Mouse (Mus musculus) heart, embryonic 15.5 days (tissue): ENCODE measurements around the gene Zbtb21. TPM values are rescaled to one million over a fixed set of nuclear protein-coding genes. Genes with fewer than 3 reads are reported as not detected.
A peak's percentile ranks its signal among the peaks of the same experiment; 100 is the strongest.
"Not testable (repeated sequence)": the region's sequence is repeated elsewhere in the genome, so short reads cannot be mapped to it uniquely, and the experiment has no call there.

Experiments used
- ATAC-seq: fragments of 200-750 bp; cut with Nextera tagmentation; replicated peaks from 2 replicates; pipeline ENCODE4 v1.8.0; 2017; ENCODE audit warnings: low read depth, moderate TSS enrichment; ENCODE audit not compliant: insufficient number of reproducible peaks, insufficient read depth, low FRiP score
- H3K27ac ChIP-seq: fragments of 300-500 bp; sonication (generic); 2 replicates; pipeline ENCODE4 v1.5.1; 2015; ENCODE audit warnings: mild to moderate bottlenecking, inconsistent platforms
- H3K27me3 ChIP-seq: fragments of 300-500 bp; sonication (generic); 2 replicates; pipeline ENCODE4 v1.6.1; 2015; ENCODE audit warnings: inconsistent platforms
- H3K36me3 ChIP-seq: fragments of 300-500 bp; sonication (generic); 2 replicates; pipeline ENCODE4 v1.6.1; 2015; ENCODE audit warnings: mild to moderate bottlenecking, inconsistent platforms
- H3K4me1 ChIP-seq: fragments of 300-500 bp; sonication (generic); replicated peaks from 2 replicates; pipeline ENCODE4 v1.6.1; 2015; ENCODE audit warnings: inconsistent platforms
- H3K4me2 ChIP-seq: fragments of 300-500 bp; sonication (generic); 2 replicates; pipeline ENCODE4 v1.6.1; 2015; ENCODE audit warnings: inconsistent platforms, mild to moderate bottlenecking, moderate library complexity
- H3K4me3 ChIP-seq: fragments of 300-500 bp; sonication (generic); 2 replicates; pipeline ENCODE4 v1.5.1; 2015; ENCODE audit warnings: mild to moderate bottlenecking, inconsistent platforms
- H3K9ac ChIP-seq: fragments of 300-500 bp; sonication (generic); 2 replicates; pipeline ENCODE4 v1.6.1; 2015; ENCODE audit warnings: mild to moderate bottlenecking, inconsistent platforms
- H3K9me3 ChIP-seq: fragments of 300-500 bp; sonication (generic); replicated peaks from 2 replicates; pipeline ENCODE4 v1.6.1; 2016; ENCODE audit warnings: inconsistent platforms
- WGBS: fragments of 180-500 bp; shearing (Covaris S2); methylation state at CpG from one replicate; pipeline ENCODE4 v1.1.7; 2015; ENCODE audit warnings: mixed read lengths; 5-methylcytosine and 5-hydroxymethylcytosine counted together
- polyA plus RNA-seq: library from polyadenylated mRNA; unstranded; fragments of >200 nt; fragmentation: Nextera tagmentation; extraction: Ambion mirVana; gene quantifications from 2 replicates; pipeline ENCODE4 v1.2.1, GENCODE M21; 2015

Gene Zbtb21
- polyA plus RNA-seq, 1 experiment from 2014 or later = 6.4 TPM

DNA sequence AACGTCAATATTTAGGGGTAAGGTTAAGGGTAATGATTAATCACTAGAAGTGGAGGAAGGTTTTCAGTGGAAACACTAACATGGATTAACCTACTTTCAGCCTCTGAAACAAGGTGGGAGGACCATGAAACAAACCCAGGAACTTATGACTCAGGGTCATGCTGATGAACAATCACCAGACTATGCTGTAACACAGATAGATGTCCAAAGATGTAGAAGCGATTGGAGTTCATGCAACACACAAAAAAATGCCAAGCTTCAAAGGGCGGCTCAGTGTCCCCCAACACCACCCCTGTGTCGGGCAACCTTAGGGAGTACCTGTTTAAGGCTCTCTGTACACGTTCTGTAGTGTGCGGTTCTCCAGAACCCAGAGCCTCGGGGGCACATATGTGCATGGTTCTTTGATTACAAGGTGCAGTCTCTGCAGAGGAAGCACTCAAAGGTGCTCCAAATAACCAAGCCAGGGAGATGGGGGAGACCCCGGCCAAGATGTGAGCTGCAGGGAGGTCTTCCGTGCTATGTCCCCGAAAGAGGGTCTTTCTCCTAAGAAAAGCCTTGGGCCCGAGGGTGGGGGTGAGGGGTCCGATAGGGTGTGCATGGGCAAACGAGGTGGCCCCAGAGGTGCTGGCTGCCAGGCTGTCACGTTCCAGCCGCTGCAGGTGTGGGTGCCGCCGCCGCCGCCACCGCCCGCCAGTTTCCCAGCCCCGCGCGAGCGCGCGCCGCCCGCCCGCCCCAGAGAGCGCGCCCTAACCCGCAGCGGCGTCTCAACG, 856 bp downstream of the Zbtb21 start:
- 6% methylated on average over 35 of the region's 36 CpGs for WGBS
- H3K9me3 ChIP-seq = no peaks in the 10 kb centered on the region
- H3K9ac ChIP-seq = peak overlapping the region; percentile 83
- ATAC-seq = no peak
- H3K27me3 ChIP-seq = no peaks in the 10 kb centered on the region
- peaks cover 29% of the 10 kb centered on the region for H3K4me1 ChIP-seq
- H3K36me3 ChIP-seq = no peaks in the 10 kb centered on the region
- H3K27ac ChIP-seq = peak overlapping the region; percentile 97
- H3K4me3 ChIP-seq = peak overlapping the region; percentile 89
- H3K4me2 ChIP-seq = peak overlapping the region; percentile 81

DNA sequence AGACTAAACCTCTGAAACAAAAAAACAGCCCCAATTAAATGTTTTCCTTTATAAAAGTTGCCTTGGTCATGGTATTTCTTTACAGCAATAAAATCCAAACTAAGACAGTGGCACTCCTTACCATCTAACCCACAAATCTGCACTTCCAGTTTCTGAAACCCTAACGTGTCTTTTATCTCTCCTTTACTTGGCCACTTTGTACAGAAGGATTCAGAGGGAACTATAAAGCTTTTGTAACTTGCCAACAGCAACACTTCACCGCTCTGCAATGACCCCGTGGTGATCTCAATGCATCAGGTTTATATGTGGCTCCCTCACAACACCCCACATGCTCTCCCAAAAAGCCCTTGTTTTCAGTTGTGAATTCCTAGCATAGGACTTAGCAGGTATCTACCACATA, 2.1 kb downstream of the Zbtb21 start:
- Histone ChIP-seq H3K9ac (no peak overlapping the region), H3K4me2 (no peak overlapping the region), H3K27ac (no peak overlapping the region), H3K4me1 (peaks cover 31% of the 10 kb centered on the region), H3K27me3 (0 out of 2 replicates have a peak, but pooled peaks cover 6% of the 10 kb centered on the region), H3K36me3 (no peaks in the 10 kb centered on the region), H3K9me3 (no peaks in the 10 kb centered on the region), H3K4me3 (no peak overlapping the region)
- no peak for ATAC-seq
- WGBS = 80% methylated on average over 3 of the region's 3 CpGs

DNA sequence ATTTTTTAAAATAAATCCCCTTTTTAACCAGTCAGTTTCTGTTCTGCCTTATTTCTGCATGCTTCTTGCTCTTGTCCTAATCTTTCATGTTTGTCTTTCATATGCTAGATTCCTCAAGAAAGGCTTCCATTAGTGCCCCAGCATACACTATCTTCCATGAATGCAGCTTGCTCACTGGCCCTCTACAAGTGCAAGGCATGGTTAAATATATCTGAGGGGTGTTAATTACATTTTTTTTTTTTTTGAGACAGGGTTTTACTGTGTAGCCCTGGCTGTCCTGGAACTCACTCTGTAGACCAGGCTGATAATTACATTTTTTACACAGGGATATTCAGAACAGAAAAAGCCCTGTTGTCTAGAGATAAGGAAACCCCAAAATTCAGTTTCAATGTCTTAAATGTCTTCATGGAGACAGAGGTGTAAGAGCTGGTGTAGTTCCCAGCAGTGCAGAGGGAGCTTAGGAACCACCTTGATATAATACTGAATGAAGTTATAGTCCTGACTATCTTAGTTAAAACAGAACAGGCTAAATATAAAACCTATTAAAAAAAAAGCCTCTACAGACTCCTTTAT, 3.9 kb downstream of the Zbtb21 start:
- Histone ChIP-seq H3K27me3 (0 out of 2 replicates have a peak, but pooled peaks cover 8% of the 10 kb centered on the region), H3K27ac (0 out of 2 replicates have a peak overlapping the region, but pooled peaks have one; percentile 73), H3K36me3 (no peaks in the 10 kb centered on the region), H3K9me3 (no peaks in the 10 kb centered on the region), H3K4me1 (peaks cover 31% of the 10 kb centered on the region), H3K4me3 (no peak overlapping the region), H3K4me2 (peak overlapping the region; percentile 22; the same call in 1 of the 2 replicates), H3K9ac (no peak overlapping the region)
- no peak for ATAC-seq

GRCm38 (mm10) chr16:97957626-97958025, 4.8 kb downstream of the Zbtb21 start:
- Histone ChIP-seq H3K27ac (peak overlapping the region; percentile 73), H3K4me2 (peak overlapping the region; percentile 22; the same call in 1 of the 2 replicates), H3K9ac (no peak overlapping the region), H3K27me3 (0 out of 2 replicates have a peak, but pooled peaks cover 8% of the 10 kb centered on the region), H3K4me1 (peaks cover 26% of the 10 kb centered on the region), H3K4me3 (no peak overlapping the region), H3K9me3 (no peaks in the 10 kb centered on the region), H3K36me3 (peaks cover 1% of the 10 kb centered on the region; the same call in 1 of the 2 replicates)
- ATAC-seq = peak; percentile 53

GRCm38 (mm10) chr16:97956011-97956410, 6.4 kb downstream of the Zbtb21 start:
- peaks cover 17% of the 10 kb centered on the region for H3K36me3 ChIP-seq
- H3K4me1 ChIP-seq = peaks cover 26% of the 10 kb centered on the region
- peaks cover 17% of the 10 kb centered on the region; the same call in 1 of the 2 replicates for H3K27me3 ChIP-seq

GRCm38 (mm10) chr16:97953300-97953699, 9.1 kb downstream of the Zbtb21 start:
- H3K4me1 ChIP-seq = peaks cover 19% of the 10 kb centered on the region
- H3K9me3 ChIP-seq = no peaks in the 10 kb centered on the region
- H3K4me2 ChIP-seq = no peak overlapping the region
- H3K4me3 ChIP-seq = no peak overlapping the region
- H3K36me3 ChIP-seq = peaks cover 33% of the 10 kb centered on the region
- no peak overlapping the region for H3K9ac ChIP-seq
- H3K27me3 ChIP-seq = peaks cover 22% of the 10 kb centered on the region
- H3K27ac ChIP-seq = no peak overlapping the region
- ATAC-seq = no peak
- WGBS = 82% methylated on average over 2 of the region's 2 CpGs

More at GRCm38 (mm10) chr16:97956011-97956410, 6.4 kb downstream of the Zbtb21 start:
- Histone ChIP-seq H3K27ac (no peak overlapping the region), H3K9me3 (no peaks in the 10 kb centered on the region), H3K9ac (no peak overlapping the region), H3K4me2 (no peak overlapping the region), H3K4me3 (no peak overlapping the region)
- ATAC-seq = no peak
- 82% methylated on average over 2 of the region's 2 CpGs for WGBS

GRCm38 (mm10) chr16:97952801-97953200, 9.6 kb downstream of the Zbtb21 start:
- H3K27me3 ChIP-seq = peaks cover 22% of the 10 kb centered on the region

GRCm38 (mm10) chr16:97952371-97952770, 10.1 kb downstream of the Zbtb21 start:
- H3K9me3 ChIP-seq = no peaks in the 10 kb centered on the region
- H3K27ac ChIP-seq = no peak overlapping the region
- H3K36me3 ChIP-seq = peaks cover 33% of the 10 kb centered on the region
- no peak for ATAC-seq
- H3K27me3 ChIP-seq = peaks cover 22% of the 10 kb centered on the region
- no peak overlapping the region for H3K4me2 ChIP-seq
- 88% methylated on average over 4 of the region's 4 CpGs for WGBS
- H3K4me3 ChIP-seq = no peak overlapping the region
- no peak overlapping the region for H3K9ac ChIP-seq
- peaks cover 13% of the 10 kb centered on the region for H3K4me1 ChIP-seq

More at GRCm38 (mm10) chr16:97952801-97953200, 9.6 kb downstream of the Zbtb21 start:
- H3K4me2 ChIP-seq = no peak overlapping the region
- 57% methylated on average over 9 of the region's 9 CpGs for WGBS
- H3K9ac ChIP-seq = no peak overlapping the region
- H3K36me3 ChIP-seq = peaks cover 33% of the 10 kb centered on the region
- H3K27ac ChIP-seq = no peak overlapping the region
- no peaks in the 10 kb centered on the region for H3K9me3 ChIP-seq
- ATAC-seq = no peak
- H3K4me3 ChIP-seq = no peak overlapping the region
- H3K4me1 ChIP-seq = peaks cover 16% of the 10 kb centered on the region

DNA sequence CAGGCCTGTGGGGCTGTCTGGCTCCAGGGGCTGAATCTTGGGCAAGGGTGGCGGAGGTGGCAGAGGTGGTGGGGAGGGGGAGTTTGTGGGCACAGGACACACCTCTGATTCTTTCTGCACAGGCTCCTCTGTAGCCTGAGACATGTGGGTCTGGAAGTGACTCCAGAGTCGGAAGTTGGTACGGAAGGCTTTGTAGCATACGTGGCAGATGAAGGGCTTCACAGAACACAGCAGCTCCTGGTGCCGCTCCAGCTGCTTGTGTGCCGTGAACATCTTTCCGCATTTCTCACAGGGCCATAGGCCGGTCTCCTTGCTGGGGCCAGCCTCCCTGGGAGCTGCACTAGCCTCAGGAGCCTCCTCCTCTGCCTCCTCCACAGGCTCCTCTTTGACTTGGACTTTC, 12.4 kb downstream of the Zbtb21 start:
- Histone ChIP-seq H3K4me2 (no peak overlapping the region), H3K4me1 (peaks cover 3% of the 10 kb centered on the region), H3K4me3 (no peak overlapping the region), H3K36me3 (peaks cover 33% of the 10 kb centered on the region), H3K9ac (no peak overlapping the region), H3K27ac (no peak overlapping the region), H3K27me3 (peaks cover 17% of the 10 kb centered on the region), H3K9me3 (no peaks in the 10 kb centered on the region)
- no peak for ATAC-seq
- WGBS = 97% methylated on average over 8 of the region's 8 CpGs

GRCm38 (mm10) chr16:97948836-97949235, 13.6 kb downstream of the Zbtb21 start:
- no peak overlapping the region for H3K4me2 ChIP-seq
- peaks cover 3% of the 10 kb centered on the region for H3K4me1 ChIP-seq
- no peak overlapping the region for H3K27ac ChIP-seq
- 42% methylated on average over 4 of the region's 4 CpGs for WGBS
- no peak overlapping the region for H3K4me3 ChIP-seq
- no peaks in the 10 kb centered on the region for H3K9me3 ChIP-seq
- H3K36me3 ChIP-seq = peaks cover 33% of the 10 kb centered on the region
- peaks cover 14% of the 10 kb centered on the region for H3K27me3 ChIP-seq
- H3K9ac ChIP-seq = no peak overlapping the region
- ATAC-seq = no peak

DNA sequence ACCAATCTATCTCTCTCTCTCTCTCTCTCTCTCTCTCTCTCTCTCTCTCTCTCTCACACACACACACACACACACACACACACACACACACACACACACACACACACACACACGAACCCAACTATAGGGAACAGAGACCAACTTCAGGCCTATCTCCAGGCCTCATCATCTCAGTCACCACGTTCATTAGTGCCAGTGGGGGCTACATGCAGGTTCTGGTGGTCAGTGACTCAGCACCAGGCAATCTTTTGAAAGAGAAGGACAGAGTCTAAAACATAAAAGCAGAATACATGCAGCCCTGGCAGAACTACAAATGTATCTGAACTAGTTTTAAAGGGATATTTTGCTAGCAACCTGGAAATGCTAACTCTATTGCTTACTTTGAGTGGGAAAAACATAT, 15.4 kb downstream of the Zbtb21 start:
- 73% methylated on average over 2 of the region's 2 CpGs for WGBS
- not testable (repeated sequence) for H3K4me2 ChIP-seq, H3K9ac ChIP-seq, H3K9me3 ChIP-seq, H3K27ac ChIP-seq, H3K4me3 ChIP-seq, H3K4me1 ChIP-seq, ATAC-seq
- Histone ChIP-seq H3K27me3 (peaks cover 13% of the 10 kb centered on the region), H3K36me3 (peaks cover 25% of the 10 kb centered on the region)
